Mouse (Mus musculus): ENCODE measurements around the gene Ap2s1.
A peak's percentile ranks its signal among the peaks of the same experiment; 100 is the strongest.
"Not testable (repeated sequence)": the region's sequence is repeated elsewhere in the genome, so short reads cannot be mapped to it uniquely, and the experiment has no call there.

Gene Ap2s1

DNA sequence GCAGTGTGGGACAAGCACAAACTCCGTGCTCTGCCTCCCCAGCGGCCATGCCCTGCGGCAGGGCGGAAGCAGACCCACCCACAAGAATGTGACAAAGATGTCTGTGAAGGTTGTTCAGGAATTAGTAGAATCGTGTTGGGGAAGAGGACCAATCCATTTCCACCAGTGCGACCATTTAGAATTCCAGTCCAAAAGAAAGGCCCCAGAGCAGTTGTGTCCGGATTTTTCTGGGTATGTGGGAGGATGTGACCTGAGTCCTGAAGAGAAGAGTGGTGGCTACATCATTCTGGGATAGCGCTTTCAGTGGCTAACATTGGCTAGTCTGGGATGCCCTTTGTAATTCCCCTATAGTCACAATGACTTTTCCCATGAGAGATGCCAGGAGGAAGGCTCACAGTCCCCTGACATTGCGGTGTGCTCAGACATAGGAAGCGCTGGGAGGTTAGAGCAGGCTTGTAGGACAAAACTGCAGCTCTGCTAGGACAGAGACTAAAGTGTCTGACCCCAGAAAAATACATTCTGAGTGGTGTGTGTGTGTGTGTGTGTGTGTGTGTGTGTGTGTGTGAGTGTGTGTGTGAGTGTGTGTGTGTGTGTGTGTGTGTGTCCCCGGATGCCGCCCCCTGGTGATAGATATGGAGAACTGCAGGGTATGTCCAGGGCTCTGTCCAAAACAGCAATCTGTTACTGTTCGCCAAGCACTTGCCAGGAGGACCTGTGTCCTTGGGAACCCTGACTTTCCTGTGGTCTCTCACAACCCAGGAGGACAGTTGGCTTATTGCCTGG lies 25.4 kb upstream of the Ap2s1 start:
- Histone ChIP-seq H3K4me3 (replicated peaks; ENCODE audit: low read length) (peak overlapping the region; percentile 77), H3K9me3 (ENCODE audit: low read length) (no peaks in the 10 kb centered on the region), H3K36me3 (ENCODE audit: insufficient read depth, low read length) (0 out of 2 replicates have a peak, but pooled peaks cover 5% of the 10 kb centered on the region), H3K4me1 (replicated peaks; ENCODE audit: low read depth, low read length) (peaks cover 39% of the 10 kb centered on the region), H3K27me3 (ENCODE audit: insufficient read depth, low read length) (no peaks in the 10 kb centered on the region)
- TF ChIP-seq CTCF (conservative IDR thresholded peaks at IDR 0.05; ENCODE audit: low read length) (peak; percentile 44), NANOG (IDR thresholded peaks at IDR 0.05; ENCODE audit: borderline replicate concordance, low read length) (no peak), POU5F1 (IDR thresholded peaks at IDR 0.05; ENCODE audit: borderline replicate concordance, low read length) (no peak)

DNA sequence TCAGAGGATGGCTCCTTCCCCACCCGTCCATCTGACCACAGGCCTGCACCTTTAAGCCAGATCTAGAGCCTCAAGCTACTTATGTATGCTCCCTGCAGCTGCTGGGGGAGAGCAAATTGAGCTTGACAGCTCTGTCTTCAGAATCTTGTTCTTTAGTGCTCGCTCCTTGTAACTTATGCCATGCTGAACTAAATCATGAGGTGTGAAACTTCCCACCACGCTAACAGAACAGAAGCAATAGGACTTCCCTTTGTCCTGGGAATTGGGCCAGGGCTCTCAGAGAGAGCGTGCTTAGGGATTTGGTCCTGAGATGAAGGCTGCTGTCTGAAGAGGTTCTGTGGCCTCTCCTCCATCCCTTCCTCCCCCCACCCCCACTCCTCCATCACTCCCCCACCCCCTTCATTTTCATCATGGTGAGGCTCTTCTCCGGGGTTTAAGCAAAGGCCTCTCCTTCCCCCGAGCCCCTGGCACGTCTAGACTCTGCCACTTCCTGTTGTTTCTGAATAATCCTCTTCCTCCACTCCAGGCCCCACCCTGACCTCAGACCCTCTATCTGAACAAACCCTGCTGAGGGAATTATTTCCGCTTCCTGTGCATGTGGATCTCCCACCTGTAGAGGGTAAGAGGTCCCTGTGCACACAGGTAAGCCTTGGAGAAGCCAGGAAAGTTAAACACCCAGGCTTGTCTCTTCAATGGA lies 21.6 kb upstream of the Ap2s1 start:
- H3K9me3 ChIP-seq (ENCODE audit: low read length); H3K36me3 ChIP-seq (ENCODE audit: insufficient read depth, low read length); H3K27me3 ChIP-seq (ENCODE audit: insufficient read depth, low read length): not testable (repeated sequence)
- peak overlapping the region; percentile 72 for H3K4me3 ChIP-seq (replicated peaks; ENCODE audit: low read length)
- H3K4me1 ChIP-seq (replicated peaks; ENCODE audit: low read depth, low read length), result peaks cover 34% of the 10 kb centered on the region

DNA sequence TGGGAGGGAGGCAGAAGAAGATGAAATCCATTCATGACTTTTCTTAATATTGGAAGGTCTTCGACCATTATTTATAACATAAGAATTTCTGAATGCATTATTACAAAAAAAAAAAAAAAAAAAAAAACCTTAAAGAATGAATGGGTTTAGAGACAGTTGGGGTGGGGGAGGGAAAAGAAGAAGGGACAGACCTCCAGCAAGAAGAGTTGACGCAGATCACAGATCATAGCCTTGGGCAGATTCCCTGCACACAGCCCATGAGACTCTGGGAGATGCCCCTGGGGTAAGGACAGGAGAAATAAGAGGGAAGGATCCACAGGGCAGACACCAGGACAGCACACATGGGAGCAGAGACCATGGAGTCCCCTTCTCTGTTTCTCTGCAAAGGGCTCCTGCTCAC lies 16.6 kb upstream of the Ap2s1 start, which contains the start of gene Ceacam9:
Gene Ceacam9 (plus strand): TSS at position 301 of the 400 bp plus-strand sequence.
- Histone ChIP-seq H3K36me3 (ENCODE audit: insufficient read depth, low read length) (no peaks in the 10 kb centered on the region), H3K4me1 (replicated peaks; ENCODE audit: low read depth, low read length) (peaks cover 20% of the 10 kb centered on the region), H3K4me3 (replicated peaks; ENCODE audit: low read length) (no peak within 1 kb of the TSS), H3K27me3 (ENCODE audit: insufficient read depth, low read length) (peaks cover 4% of the 10 kb centered on the region; the same call in 1 of the 2 replicates), H3K9me3 (ENCODE audit: low read length) (no peaks in the 10 kb centered on the region)
- TF ChIP-seq POU5F1 (IDR thresholded peaks at IDR 0.05; ENCODE audit: borderline replicate concordance, low read length), result no peak
- TF ChIP-seq CTCF (conservative IDR thresholded peaks at IDR 0.05; ENCODE audit: low read length), result no peak
- no peak for TF ChIP-seq NANOG (IDR thresholded peaks at IDR 0.05; ENCODE audit: borderline replicate concordance, low read length)

DNA sequence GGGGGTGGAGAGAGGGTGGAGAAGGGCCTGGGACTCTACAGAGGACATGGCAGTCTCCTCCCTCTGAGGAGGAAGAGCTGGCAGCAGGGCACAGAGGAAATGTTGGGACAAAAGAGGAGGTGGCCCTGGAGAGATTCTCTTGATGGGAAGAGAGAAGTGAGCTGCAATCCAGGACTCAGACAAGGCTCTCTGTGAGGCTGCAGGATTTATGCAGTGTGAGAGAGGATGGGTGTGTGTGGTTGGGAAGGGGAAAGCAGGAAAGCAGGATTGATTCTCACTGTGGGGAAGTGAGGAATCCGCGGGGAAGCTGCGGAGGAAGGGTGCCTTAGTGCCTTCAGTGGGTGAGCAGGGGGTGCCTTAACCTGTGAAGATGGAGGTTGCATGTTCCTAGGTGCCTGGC lies 15.7 kb upstream of the Ap2s1 start:
- not testable (repeated sequence) for H3K4me3 ChIP-seq (replicated peaks; ENCODE audit: low read length); H3K27me3 ChIP-seq (ENCODE audit: insufficient read depth, low read length); H3K36me3 ChIP-seq (ENCODE audit: insufficient read depth, low read length); H3K9me3 ChIP-seq (ENCODE audit: low read length)
- H3K4me1 ChIP-seq (replicated peaks; ENCODE audit: low read depth, low read length), result peaks cover 18% of the 10 kb centered on the region

DNA sequence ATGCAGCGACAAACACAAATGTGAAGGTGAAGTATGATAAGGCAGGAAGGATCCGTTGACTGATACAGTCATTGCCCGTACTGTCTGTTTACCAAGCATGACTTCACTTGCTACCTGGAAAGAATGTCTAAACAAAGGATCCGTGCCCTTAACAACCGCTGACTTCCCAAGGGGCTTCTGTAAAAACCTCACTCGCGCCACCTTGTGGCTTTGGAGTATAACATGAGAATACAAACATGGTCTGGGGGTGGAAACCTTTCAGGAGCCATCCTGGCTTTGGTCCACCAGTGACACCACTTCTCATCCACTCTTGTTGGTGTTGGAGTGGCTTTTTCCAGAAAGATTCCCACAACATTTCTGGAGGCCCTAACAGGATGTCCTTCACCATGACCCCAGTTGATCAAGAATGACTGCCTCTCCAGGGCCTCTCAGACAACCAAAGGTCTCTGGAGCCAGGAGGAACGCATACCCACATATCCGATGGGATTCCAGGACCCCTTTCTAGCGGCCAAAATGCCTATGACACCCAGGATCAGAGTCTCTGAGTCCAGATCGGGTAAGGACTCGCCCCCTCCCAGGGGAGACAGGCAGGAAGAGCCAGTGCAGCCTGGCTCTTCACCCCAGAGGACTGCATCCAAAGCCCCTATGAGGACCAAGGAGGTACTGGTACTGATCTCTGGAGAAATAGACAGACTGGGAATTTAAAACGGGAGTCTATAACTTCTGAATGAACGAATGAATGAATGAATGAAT lies 9.4 kb upstream of the Ap2s1 start:
- peak overlapping the region; percentile 57 for H3K4me3 ChIP-seq (replicated peaks; ENCODE audit: low read length)
- peaks cover 33% of the 10 kb centered on the region for H3K4me1 ChIP-seq (replicated peaks; ENCODE audit: low read depth, low read length)
- H3K27me3 ChIP-seq (ENCODE audit: insufficient read depth, low read length), result peaks cover 4% of the 10 kb centered on the region; the same call in 1 of the 2 replicates
- H3K36me3 ChIP-seq (ENCODE audit: insufficient read depth, low read length), result no peaks in the 10 kb centered on the region
- TF ChIP-seq CTCF (conservative IDR thresholded peaks at IDR 0.05; ENCODE audit: low read length) (peak; percentile 44), NANOG (IDR thresholded peaks at IDR 0.05; ENCODE audit: borderline replicate concordance, low read length) (no peak), POU5F1 (IDR thresholded peaks at IDR 0.05; ENCODE audit: borderline replicate concordance, low read length) (no peak)
- H3K9me3 ChIP-seq (ENCODE audit: low read length), result no peaks in the 10 kb centered on the region

DNA sequence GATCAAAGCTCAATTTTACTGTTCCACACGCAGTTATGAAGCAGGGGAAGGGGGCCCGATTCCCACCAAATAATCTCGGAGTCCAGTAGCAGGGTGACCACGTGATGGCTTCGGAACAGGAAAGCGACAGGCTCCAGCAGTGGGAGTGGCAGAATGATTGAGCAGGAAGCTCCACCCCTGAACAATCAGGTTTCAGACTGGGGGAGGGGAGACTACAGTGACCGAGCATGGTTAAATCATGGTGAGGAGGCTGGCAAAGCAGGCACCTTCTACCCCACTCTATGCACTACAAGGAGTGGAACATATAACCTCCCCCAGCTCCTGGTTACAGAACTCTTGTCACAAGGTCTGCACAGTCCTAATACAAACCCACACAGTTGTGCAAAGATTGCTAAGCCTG lies 8.6 kb upstream of the Ap2s1 start:
- not testable (repeated sequence) for H3K27me3 ChIP-seq (ENCODE audit: insufficient read depth, low read length); H3K9me3 ChIP-seq (ENCODE audit: low read length); H3K36me3 ChIP-seq (ENCODE audit: insufficient read depth, low read length)
- Histone ChIP-seq H3K4me3 (replicated peaks; ENCODE audit: low read length) (peak overlapping the region; percentile 57; the same call in 1 of the 2 replicates), H3K4me1 (replicated peaks; ENCODE audit: low read depth, low read length) (peaks cover 32% of the 10 kb centered on the region)

DNA sequence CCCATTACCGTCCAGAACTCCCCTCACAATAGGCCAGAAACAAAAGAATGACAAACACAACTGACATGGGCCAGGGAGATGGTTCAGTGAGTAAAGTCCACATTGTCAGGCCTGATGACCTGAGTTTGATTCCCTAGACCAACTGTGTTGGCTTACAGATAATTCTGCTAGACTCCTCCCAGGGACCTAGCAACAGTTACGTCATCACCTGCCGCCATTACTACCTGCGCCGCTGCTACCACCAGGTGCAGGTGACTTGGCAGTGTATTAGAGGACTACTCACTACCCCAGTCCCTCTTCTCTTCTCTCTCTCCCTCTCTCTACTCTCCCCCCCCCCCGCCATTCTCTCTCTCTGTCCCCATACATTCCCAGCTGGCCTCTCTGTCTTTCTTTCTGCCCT lies 7.4 kb upstream of the Ap2s1 start:
- Histone ChIP-seq H3K9me3 (ENCODE audit: low read length) (no peaks in the 10 kb centered on the region), H3K4me1 (replicated peaks; ENCODE audit: low read depth, low read length) (peaks cover 37% of the 10 kb centered on the region), H3K27me3 (ENCODE audit: insufficient read depth, low read length) (no peaks in the 10 kb centered on the region), H3K4me3 (replicated peaks; ENCODE audit: low read length) (peak overlapping the region; percentile 68), H3K36me3 (ENCODE audit: insufficient read depth, low read length) (no peaks in the 10 kb centered on the region)
- TF ChIP-seq CTCF (conservative IDR thresholded peaks at IDR 0.05; ENCODE audit: low read length) (no peak), POU5F1 (IDR thresholded peaks at IDR 0.05; ENCODE audit: borderline replicate concordance, low read length) (no peak), NANOG (IDR thresholded peaks at IDR 0.05; ENCODE audit: borderline replicate concordance, low read length) (no peak)

DNA sequence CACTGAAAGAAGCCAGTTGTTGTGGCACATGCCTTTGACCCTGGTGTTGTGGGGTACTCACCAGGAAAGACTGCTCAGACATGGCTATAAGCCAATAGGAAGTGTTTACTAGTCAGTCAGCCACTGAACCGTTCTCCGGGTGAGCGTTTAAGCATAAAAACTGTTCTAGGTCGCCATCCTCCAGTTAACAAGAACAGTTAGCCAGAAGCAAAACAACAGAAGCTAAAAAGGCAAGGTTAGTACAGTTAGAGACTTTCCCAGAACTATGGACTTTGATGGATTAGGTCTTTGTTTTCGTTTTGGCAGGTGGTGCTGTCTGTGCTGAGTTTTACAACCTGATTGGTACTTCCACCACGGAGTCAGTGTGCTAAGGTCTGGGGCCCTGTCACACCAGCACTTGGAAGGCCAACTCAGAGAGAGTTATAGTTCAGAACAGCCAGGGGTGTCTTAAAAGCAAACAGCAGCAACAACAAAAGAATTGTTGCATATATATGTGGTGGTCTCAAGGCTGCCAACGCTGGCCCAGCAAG lies 6.3 kb upstream of the Ap2s1 start:
- TF ChIP-seq NANOG (IDR thresholded peaks at IDR 0.05; ENCODE audit: borderline replicate concordance, low read length), result no peak
- no peak for TF ChIP-seq CTCF (conservative IDR thresholded peaks at IDR 0.05; ENCODE audit: low read length)
- TF ChIP-seq POU5F1 (IDR thresholded peaks at IDR 0.05; ENCODE audit: borderline replicate concordance, low read length), result no peak
- Histone ChIP-seq H3K4me3 (replicated peaks; ENCODE audit: low read length) (no peak overlapping the region), H3K36me3 (ENCODE audit: insufficient read depth, low read length) (no peaks in the 10 kb centered on the region), H3K27me3 (ENCODE audit: insufficient read depth, low read length) (no peaks in the 10 kb centered on the region), H3K9me3 (ENCODE audit: low read length) (no peaks in the 10 kb centered on the region), H3K4me1 (replicated peaks; ENCODE audit: low read depth, low read length) (peaks cover 37% of the 10 kb centered on the region)
